Mouse (Mus musculus) C2C12 (cell line): ENCODE results near the gene Gprc5d. TPM values are rescaled to one million over a fixed set of nuclear protein-coding genes. Genes with fewer than 3 reads are reported as not detected.

Experiments
- H3K27me3 ChIP-seq: one replicate; pipeline ENCODE4 v1.6.1; 2011; ENCODE audit not compliant: control insufficient read depth, insufficient read depth, insufficient read length
- H3K36me3 ChIP-seq: one replicate; pipeline ENCODE4 v1.6.1; 2011; ENCODE audit not compliant: control insufficient read depth, insufficient read depth
- H3K4me3 ChIP-seq: one replicate; pipeline ENCODE4 v1.5.1; 2011; ENCODE audit warnings: mild to moderate bottlenecking, control low read depth; ENCODE audit not compliant: poor library complexity, insufficient read depth, severe bottlenecking
- H3K79me2 ChIP-seq: one replicate; pipeline ENCODE4 v1.6.1; 2011; ENCODE audit not compliant: control insufficient read depth, insufficient read depth
- H3K79me3 ChIP-seq: one replicate; pipeline ENCODE4 v1.6.1; 2011; ENCODE audit warnings: low read depth, control low read depth
- H3ac ChIP-seq: one replicate; pipeline ENCODE3; 2011; ENCODE audit warnings: low read depth; ENCODE audit not compliant: control insufficient read depth, insufficient read length
- CEBPB ChIP-seq: IDR thresholded peaks from one replicate; pipeline ENCODE4 v1.6.1; 2011; ENCODE audit warnings: low read depth, mild to moderate bottlenecking, control low read depth, moderate library complexity
- CTCF ChIP-seq: IDR thresholded peaks from one replicate; pipeline ENCODE4 v1.5.1; 2011; ENCODE audit not compliant: control insufficient read depth, insufficient read depth, insufficient read length
- FOSL1 ChIP-seq: IDR thresholded peaks from one replicate; pipeline ENCODE4 v1.8.0; 2011; ENCODE audit warnings: mild to moderate bottlenecking, low read length; ENCODE audit not compliant: poor library complexity, insufficient read depth, severe bottlenecking
- MAX ChIP-seq: IDR thresholded peaks from one replicate; pipeline ENCODE4 v1.6.1; 2011; ENCODE audit warnings: mild to moderate bottlenecking, control low read depth
- MYOD1 ChIP-seq: IDR thresholded peaks from one replicate; pipeline ENCODE4 v1.6.1; 2011; ENCODE audit warnings: low read depth; ENCODE audit not compliant: control insufficient read depth, insufficient read length
- MYOG ChIP-seq: IDR thresholded peaks from one replicate; pipeline ENCODE4 v1.6.1; 2011; ENCODE audit not compliant: control insufficient read depth, insufficient read length; ENCODE audit errors: extremely low read depth
- USF1 ChIP-seq: IDR thresholded peaks from one replicate; pipeline ENCODE4 v1.6.1; 2011; ENCODE audit warnings: low read depth, mild to moderate bottlenecking, control low read depth, moderate library complexity
- polyA plus RNA-seq: library from polyadenylated mRNA; unstranded; fragments of >200 nt; fragmentation: generic; extraction: Trizol; gene quantifications from one replicate; pipeline ENCODE4 v1.2.1, GENCODE M21; 2012; ENCODE audit warnings: missing spikeins

Gene Gprc5d
- polyA plus RNA-seq, 1 experiment, result not detected

DNA sequence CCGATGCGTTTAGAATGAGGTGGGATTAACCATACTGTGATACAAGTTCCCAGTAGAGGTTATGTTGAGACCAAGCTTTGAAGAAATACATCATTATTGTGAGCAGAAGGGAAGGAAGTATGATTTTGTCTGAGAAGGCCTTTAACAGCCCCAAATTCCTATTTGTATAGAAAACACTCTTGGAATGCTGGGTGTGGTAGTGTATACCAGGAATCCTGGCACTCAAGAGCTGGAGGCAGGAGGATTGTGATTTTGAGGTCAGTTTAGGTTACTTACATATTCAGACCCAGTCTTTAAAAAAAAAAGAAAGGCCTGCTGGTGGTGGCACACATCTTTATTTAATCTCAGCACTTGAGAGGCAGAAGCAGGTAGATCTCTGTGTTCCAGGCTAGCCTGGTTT lies 47.7 kb downstream of the Gprc5d start:
- no peak overlapping the region for H3K4me3 ChIP-seq
- H3K79me2 ChIP-seq, result peaks cover 95% of the 10 kb centered on the region
- H3K79me3 ChIP-seq, result peaks cover 63% of the 10 kb centered on the region
- no peak overlapping the region for H3ac ChIP-seq
- TF ChIP-seq CTCF (no peak), USF1 (no peak), MYOD1 (no peak), MAX (no peak), CEBPB (no peak), FOSL1 (no peak)
- peaks cover 11% of the 10 kb centered on the region for H3K36me3 ChIP-seq
- no peaks in the 10 kb centered on the region for H3K27me3 ChIP-seq

DNA sequence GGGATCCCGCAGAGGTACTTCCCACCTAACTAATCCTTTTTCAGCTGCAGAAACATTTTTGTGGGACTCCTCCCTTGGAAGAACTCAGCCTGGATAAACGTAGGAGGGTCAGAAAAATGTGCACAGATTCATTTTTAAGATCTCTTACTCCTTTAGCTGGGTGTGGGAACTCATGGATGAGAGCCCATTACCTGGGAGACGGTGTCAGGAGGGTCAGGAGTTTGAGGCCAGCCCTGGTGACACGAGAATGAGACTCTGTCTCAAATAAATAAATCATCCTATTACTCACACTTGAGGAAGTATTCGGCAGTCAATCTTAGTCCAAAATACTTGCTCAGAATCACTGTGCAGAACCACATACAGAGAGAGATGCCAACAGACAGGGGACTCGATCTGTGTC lies 48.2 kb downstream of the Gprc5d start:
- Histone ChIP-seq H3K79me2 (peaks cover 90% of the 10 kb centered on the region), H3ac (no peak overlapping the region), H3K4me3 (no peak overlapping the region), H3K79me3 (peaks cover 59% of the 10 kb centered on the region), H3K27me3 (no peaks in the 10 kb centered on the region), H3K36me3 (peaks cover 11% of the 10 kb centered on the region)
- TF ChIP-seq MAX (no peak), FOSL1 (no peak)

DNA sequence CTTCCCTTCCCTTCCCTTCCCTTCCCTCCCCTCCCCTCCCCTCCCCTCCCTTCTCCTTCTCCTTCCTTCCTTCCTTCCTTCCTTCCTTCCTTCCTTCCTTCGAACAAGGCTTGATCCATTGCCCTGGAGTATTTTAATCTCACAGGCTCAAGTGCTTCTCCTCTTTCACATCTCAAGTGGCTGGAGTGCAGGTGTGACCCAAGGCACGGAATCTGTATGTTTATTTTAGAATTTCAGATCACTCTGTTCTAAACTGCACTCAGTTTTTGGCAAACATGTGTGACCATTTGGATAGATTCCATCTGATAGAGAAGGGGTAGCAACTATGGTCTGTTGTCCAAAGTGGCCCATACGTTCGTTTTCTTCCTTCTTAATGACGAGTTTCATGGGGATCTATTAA lies 49.9 kb downstream of the Gprc5d start:
- Histone ChIP-seq H3K79me3 (peaks cover 49% of the 10 kb centered on the region), H3K79me2 (peaks cover 74% of the 10 kb centered on the region), H3ac (no peak overlapping the region), H3K36me3 (peaks cover 6% of the 10 kb centered on the region), H3K27me3 (no peaks in the 10 kb centered on the region), H3K4me3 (no peak overlapping the region)
- TF ChIP-seq MYOD1, result no peak
- no peak for TF ChIP-seq CEBPB
- TF ChIP-seq MYOG, result no peak
- TF ChIP-seq CTCF, result no peak
- no peak for TF ChIP-seq MAX
- TF ChIP-seq USF1, result no peak
- TF ChIP-seq FOSL1, result no peak

DNA sequence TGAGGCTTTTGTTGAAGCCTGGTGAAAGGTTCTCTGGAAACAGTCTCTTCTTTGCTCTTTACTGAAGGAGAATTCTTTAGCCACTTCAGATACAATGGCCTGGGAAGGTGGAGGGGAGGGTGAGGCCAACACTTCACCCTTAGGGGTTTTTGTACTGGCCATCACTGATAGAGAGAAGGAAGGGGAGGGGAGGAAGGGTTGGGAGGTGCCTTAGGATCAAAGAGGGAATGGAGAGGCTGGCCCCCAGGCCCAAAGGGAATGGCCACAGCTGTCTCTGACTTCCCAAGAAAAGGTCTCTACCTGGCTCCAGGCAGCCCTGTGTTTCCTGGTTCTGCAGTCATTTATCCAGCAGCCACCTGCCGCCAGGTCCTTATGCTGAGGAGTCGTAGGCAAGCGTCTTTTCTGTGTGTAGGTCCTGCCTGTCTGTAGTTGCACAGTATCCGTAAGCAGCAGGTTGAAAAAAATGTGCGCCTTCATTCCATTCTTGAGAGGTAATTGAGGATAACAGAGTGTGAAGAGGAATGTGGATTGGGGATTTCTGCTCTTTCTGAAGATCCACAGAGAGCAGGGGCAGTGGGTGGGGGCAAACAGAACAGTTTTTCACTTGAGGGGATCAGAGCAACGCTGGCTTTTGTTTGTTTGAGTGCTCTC lies 51.2 kb downstream of the Gprc5d start:
- H3K79me3 ChIP-seq, result peaks cover 40% of the 10 kb centered on the region
- no peaks in the 10 kb centered on the region for H3K27me3 ChIP-seq
- H3K4me3 ChIP-seq, result peak overlapping the region; percentile 41
- peaks cover 5% of the 10 kb centered on the region for H3K36me3 ChIP-seq
- H3K79me2 ChIP-seq, result peaks cover 62% of the 10 kb centered on the region
- TF ChIP-seq CTCF (no peak), CEBPB (no peak), MAX (no peak), USF1 (no peak)
- H3ac ChIP-seq, result peak overlapping the region; percentile 41

DNA sequence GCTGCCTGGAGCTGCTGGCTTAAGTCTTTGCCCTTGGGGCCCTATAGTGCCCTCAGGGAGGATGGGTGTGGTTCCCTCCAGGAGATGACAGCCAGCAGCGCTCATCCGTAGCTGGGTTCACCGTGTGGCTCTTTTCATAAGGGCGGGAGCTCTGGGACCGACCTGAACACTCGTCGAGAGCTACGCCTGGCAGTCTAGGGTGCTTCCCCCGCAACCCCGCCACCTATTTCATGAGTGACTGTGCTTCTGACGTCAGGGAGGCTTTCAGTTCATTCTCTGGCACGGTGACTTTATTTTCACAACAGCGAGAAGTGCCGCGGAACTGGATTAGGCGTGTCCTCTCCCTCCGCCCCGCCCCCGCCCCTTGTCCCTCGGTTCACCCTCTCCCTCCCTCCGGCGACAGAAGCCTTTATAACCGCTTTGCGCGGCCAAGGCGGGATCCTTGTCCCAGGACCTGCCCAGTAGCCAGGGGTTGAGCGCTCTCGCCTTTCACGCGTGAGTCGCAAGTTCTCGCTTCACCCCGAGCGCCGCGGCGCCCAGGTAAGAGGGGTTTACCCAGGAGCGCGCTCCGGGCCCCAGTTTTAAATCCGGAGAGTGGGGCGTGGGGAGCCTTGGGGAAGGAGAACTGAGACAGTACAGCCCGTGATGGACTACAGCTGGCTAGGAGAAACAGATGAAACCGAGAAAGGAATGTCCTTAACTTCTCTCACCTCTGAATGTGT lies 52.7 kb downstream of the Gprc5d start, which contains the start of gene Gprc5a:
Gene Gprc5a, plus strand, starts transcription at position 416 of the 722 bp plus-strand sequence.
- H3K4me3 ChIP-seq, result peak within 1 kb of the TSS; percentile 41
- no peak for TF ChIP-seq USF1
- TF ChIP-seq FOSL1, result no peak
- TF ChIP-seq CEBPB, result no peak
- TF ChIP-seq MAX, result no peak
- no peak for TF ChIP-seq MYOD1
- TF ChIP-seq MYOG, result no peak
- TF ChIP-seq CTCF, result no peak
- H3K79me2 ChIP-seq, result peaks cover 47% of the 10 kb centered on the region
- H3K79me3 ChIP-seq, result peaks cover 29% of the 10 kb centered on the region
- H3ac ChIP-seq, result peak within 1 kb of the TSS; percentile 77
- H3K27me3 ChIP-seq, result no peaks in the 10 kb centered on the region
- no peaks in the 10 kb centered on the region for H3K36me3 ChIP-seq

DNA sequence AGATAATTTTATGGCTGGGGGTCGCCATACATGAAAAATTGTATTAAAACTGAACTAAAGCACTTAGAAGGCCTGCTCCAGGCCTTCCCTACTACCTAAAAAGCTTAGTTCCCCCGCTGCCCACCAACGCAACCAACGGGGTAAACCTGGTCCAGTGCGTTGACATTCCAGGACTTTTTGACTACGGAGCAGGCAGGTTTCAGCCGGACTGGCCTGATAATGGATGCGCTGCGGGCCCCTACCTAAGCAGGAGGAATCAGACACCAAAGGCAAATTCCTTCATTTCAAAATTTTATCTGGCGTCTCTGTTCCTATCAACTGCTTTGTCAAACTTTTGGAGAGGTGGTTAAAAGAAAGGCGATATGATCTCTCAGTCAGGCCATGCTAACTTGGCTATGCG lies 53.5 kb downstream of the Gprc5d start:
- Histone ChIP-seq H3K79me2 (peaks cover 39% of the 10 kb centered on the region), H3ac (no peak overlapping the region), H3K79me3 (peaks cover 28% of the 10 kb centered on the region), H3K27me3 (no peaks in the 10 kb centered on the region), H3K4me3 (no peak overlapping the region), H3K36me3 (no peaks in the 10 kb centered on the region)
- TF ChIP-seq CEBPB (no peak), MYOD1 (no peak), USF1 (no peak), MAX (no peak), FOSL1 (no peak), CTCF (no peak), MYOG (no peak)
